Mouse (Mus musculus) hindbrain, embryonic 15.5 days (tissue): ENCODE results near the gene Olfr960. TPM values are rescaled to one million over a fixed set of nuclear protein-coding genes. Genes with fewer than 3 reads are reported as not detected.

ENCODE experiments used
- ATAC-seq: fragments of 200-750 bp; cut with Nextera tagmentation; 2 replicates; pipeline ENCODE4 v1.8.0; 2017; ENCODE audit warnings: low read depth, moderate number of reproducible peaks, moderate TSS enrichment; ENCODE audit not compliant: low FRiP score
- H3K27ac ChIP-seq: fragments of 300-500 bp; sonication (generic); replicated peaks from 2 replicates; pipeline ENCODE4 v1.5.1; 2015; ENCODE audit warnings: mild to moderate bottlenecking, inconsistent platforms
- H3K27me3 ChIP-seq: fragments of 300-500 bp; sonication (generic); 2 replicates; pipeline ENCODE4 v1.6.1; 2015; ENCODE audit warnings: control low read depth, inconsistent platforms
- H3K36me3 ChIP-seq: fragments of 300-500 bp; sonication (generic); 2 replicates; pipeline ENCODE4 v1.6.1; 2015; ENCODE audit warnings: control low read depth, inconsistent platforms
- H3K4me1 ChIP-seq: fragments of 300-500 bp; sonication (generic); replicated peaks from 2 replicates; pipeline ENCODE4 v1.6.1; 2015; ENCODE audit warnings: control low read depth, inconsistent platforms
- H3K4me2 ChIP-seq: fragments of 300-500 bp; sonication (generic); 2 replicates; pipeline ENCODE4 v1.6.1; 2015; ENCODE audit warnings: moderate library complexity, mild to moderate bottlenecking, inconsistent platforms
- H3K4me3 ChIP-seq: fragments of 300-500 bp; sonication (generic); 2 replicates; pipeline ENCODE4 v1.5.1; 2015; ENCODE audit warnings: mild to moderate bottlenecking, inconsistent platforms
- H3K9ac ChIP-seq: fragments of 300-500 bp; sonication (generic); 2 replicates; pipeline ENCODE4 v1.6.1; 2015; ENCODE audit warnings: inconsistent platforms
- H3K9me3 ChIP-seq: fragments of 300-500 bp; sonication (generic); 2 replicates; pipeline ENCODE4 v1.6.1; 2016; ENCODE audit warnings: control low read depth, inconsistent platforms
- WGBS: fragments of 180-500 bp; shearing (Covaris S2); methylation state at CpG from one replicate; pipeline ENCODE4 v1.1.7; 2015; 5-methylcytosine and 5-hydroxymethylcytosine counted together
- polyA plus RNA-seq: library from polyadenylated mRNA; unstranded; fragments of >200 nt; fragmentation: Nextera tagmentation; extraction: Ambion mirVana; gene quantifications from 2 replicates; pipeline ENCODE4 v1.2.1, GENCODE M21; 2015

Olfr960 gene
- polyA plus RNA-seq, 1 experiment from 2014 or later: not detected

DNA sequence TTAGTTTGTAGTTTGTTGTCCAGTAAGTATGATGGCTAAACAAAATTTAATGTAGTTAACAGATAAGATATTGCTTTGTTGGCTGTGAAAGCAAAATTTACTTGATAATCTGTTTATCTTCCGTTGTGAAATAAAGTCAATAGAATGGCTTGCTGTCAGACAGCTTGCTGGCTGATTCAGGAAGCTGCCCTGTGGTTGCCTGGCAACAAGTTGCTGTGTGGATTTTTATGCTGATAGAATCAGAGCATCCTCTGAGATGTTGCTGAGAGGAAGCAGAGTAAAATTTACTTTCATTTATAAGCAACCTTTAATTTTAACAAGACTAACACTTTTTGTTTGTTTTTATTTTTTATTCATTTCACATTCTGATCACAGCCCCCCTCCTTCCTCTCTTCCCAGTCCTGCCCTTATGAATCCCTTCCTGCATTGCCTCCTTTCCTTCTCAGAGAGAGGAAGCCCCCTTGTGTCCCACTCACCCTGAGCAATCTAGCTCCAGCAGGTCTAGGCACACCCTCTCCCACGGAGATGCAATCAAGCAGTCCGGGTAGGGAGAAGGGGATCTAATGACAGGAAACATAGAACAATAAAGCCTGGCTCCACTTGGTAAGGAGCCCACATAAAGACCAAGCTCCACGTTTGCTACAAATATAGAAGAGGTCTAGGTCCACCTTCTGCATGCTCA is 12.9 kb downstream of the Olfr960 start:
- ATAC-seq: peak; percentile 81; the same call in 1 of the 2 replicates
- Histone ChIP-seq H3K9me3 (no peaks in the 10 kb centered on the region), H3K9ac (no peak overlapping the region), H3K27me3 (no peaks in the 10 kb centered on the region), H3K36me3 (no peaks in the 10 kb centered on the region), H3K4me1 (0 out of 2 replicates have a peak, but pooled peaks cover 5% of the 10 kb centered on the region), H3K4me3 (no peak overlapping the region), H3K27ac (peak overlapping the region; percentile 73), H3K4me2 (no peak overlapping the region)
- 19% methylated on average over 4 of the region's 4 CpGs for WGBS

DNA sequence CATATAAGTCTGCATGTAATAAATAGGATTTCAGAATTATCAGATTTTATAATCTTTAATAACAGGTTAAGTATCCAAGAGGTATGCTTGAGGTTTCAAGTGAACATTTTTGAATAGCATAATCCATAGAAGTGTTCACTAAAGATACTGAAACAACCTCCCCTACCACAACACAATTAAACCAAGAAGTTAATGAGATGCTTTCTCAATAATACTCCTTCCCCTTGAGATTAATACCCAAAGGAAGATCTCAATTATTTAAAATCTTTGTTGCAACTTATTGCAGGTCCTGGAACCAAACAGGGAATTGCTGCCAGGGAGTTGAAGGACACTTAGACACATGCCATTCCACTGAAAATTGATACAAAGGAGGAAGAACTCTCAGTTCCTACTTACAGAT is 23.6 kb downstream of the Olfr960 start, which contains the start of gene Olfr961:
Gene Olfr961 (plus strand): TSS at position 301 of the 400 bp plus-strand sequence.
- H3K4me2 ChIP-seq: no peak within 1 kb of the TSS
- H3K9me3 ChIP-seq: no peaks in the 10 kb centered on the region
- no peak within 1 kb of the TSS for H3K27ac ChIP-seq
- no peaks in the 10 kb centered on the region for H3K27me3 ChIP-seq
- no peaks in the 10 kb centered on the region for H3K4me1 ChIP-seq
- H3K36me3 ChIP-seq: no peaks in the 10 kb centered on the region
- H3K4me3 ChIP-seq: no peak within 1 kb of the TSS
- ATAC-seq: no peak
- no peak within 1 kb of the TSS for H3K9ac ChIP-seq

DNA sequence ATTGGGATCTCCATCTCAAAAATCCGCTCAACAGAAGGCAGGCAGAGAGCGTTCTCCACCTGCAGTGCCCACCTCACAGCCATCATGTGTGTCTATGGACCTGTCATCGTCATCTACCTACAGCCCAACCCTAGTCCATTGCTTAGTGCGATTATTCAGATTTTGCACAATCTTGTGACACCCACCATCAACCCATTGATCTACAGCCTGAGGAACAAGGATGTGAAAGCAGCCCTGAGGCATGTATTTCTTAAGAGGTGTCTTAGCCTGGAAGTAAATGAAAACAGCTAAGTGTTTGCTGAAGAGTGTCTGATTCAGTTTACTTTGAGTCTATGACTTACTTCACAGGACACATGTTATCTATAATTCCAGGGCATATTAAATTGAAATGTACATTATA is 26.2 kb downstream of the Olfr960 start:
- Histone ChIP-seq H3K9ac (no peak overlapping the region), H3K27ac (no peak overlapping the region), H3K9me3 (no peaks in the 10 kb centered on the region), H3K4me1 (no peaks in the 10 kb centered on the region), H3K4me2 (no peak overlapping the region), H3K27me3 (no peaks in the 10 kb centered on the region), H3K4me3 (no peak overlapping the region), H3K36me3 (no peaks in the 10 kb centered on the region)
- no peak for ATAC-seq
- 94% methylated on average over 4 of the region's 4 CpGs for WGBS

DNA sequence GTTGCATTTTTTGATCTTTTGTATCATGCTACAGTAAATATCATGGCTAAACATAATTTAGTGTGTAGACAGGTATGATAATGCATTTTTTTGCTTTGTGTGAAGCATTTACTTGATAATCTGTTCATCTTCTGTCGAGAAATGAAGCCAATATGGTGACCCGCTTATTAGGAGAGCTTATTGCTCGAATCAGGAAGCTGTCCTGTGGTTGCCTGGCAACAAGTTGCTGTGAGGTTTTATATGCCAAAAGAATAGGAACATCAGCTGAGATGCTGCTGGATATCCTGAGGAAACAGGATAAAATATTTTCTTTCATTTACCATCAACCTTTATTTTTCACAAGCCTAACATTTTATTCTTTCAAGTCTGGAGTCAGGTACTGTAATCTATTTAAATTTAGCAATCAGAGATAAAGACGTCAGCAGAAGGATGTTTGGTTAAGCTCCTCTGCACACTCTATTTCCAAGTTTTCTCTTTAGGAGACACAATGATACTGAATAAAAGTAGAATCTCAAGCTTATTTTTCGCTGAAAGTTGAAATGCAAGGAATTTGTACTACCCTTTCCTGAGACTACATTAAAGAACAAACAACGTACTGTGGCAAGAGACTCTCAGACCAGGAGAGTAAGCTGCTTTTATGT is 33.7 kb downstream of the Olfr960 start:
- Histone ChIP-seq H3K4me1 (no peaks in the 10 kb centered on the region), H3K4me2 (no peak overlapping the region), H3K36me3 (no peaks in the 10 kb centered on the region), H3K9ac (no peak overlapping the region), H3K27me3 (no peaks in the 10 kb centered on the region), H3K9me3 (no peaks in the 10 kb centered on the region), H3K4me3 (no peak overlapping the region), H3K27ac (peak overlapping the region; percentile 38)
- ATAC-seq: peak; percentile 56; the same call in 1 of the 2 replicates
- WGBS: 59% methylated on average over 6 of the region's 6 CpGs

DNA sequence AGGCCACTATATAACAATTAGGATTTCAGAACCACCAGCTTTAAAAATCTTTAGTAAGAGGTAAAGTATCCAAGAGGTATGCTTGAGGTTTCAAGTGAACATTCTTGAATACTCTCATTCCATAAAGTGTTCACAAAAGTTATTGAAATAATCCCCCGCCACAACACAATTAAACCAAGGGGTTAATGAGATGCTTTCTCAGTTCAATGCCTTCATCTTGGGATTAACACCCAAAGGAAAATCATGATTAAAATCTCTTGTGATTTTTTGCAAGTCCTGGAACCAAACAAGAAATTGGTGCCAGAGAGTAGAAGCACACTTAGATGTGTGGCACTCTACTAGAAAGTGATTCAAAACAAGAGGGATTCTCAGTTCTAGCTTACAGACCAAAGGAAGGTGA is 45.7 kb downstream of the Olfr960 start, which contains the start of gene Olfr963:
Gene Olfr963 (plus strand): TSS at position 301 of the 400 bp plus-strand sequence.
- Histone ChIP-seq H3K4me3 (no peak within 1 kb of the TSS), H3K27ac (no peak within 1 kb of the TSS), H3K4me2 (no peak within 1 kb of the TSS), H3K27me3 (no peaks in the 10 kb centered on the region), H3K4me1 (no peaks in the 10 kb centered on the region), H3K36me3 (no peaks in the 10 kb centered on the region), H3K9me3 (no peaks in the 10 kb centered on the region), H3K9ac (no peak within 1 kb of the TSS)
- ATAC-seq: no peak
- 94% methylated on average over 1 of the region's 1 CpGs for WGBS

DNA sequence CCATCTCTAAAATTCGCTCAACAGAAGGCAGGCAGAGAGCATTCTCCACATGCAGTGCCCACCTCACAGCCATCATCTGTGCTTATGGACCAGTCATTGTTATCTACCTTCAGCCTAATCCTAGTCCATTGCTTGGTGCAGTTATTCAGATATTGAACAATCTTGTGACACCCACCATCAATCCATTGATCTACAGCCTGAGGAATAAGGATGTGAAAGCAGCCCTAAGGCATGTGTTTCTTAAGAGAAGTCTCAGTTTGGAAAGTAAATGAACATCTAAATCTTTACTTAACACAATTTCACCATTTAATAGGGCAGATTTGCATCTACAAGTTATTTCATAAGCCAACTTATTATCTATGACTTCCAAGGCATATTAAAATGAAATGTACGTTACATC is 48.5 kb downstream of the Olfr960 start:
- Histone ChIP-seq H3K9ac (no peak overlapping the region), H3K27me3 (no peaks in the 10 kb centered on the region), H3K4me1 (no peaks in the 10 kb centered on the region), H3K36me3 (no peaks in the 10 kb centered on the region), H3K9me3 (no peaks in the 10 kb centered on the region), H3K27ac (no peak overlapping the region), H3K4me2 (no peak overlapping the region), H3K4me3 (no peak overlapping the region)
- 86% methylated on average over 2 of the region's 2 CpGs for WGBS
- no peak for ATAC-seq

Other genes starting within 250 kb of the Olfr960 start
- not detected in 2 replicates for gene Olfr951, start 234.0 kb upstream of the Olfr960 start, polyA plus RNA-seq
- gene Olfr952, start 194.2 kb upstream of the Olfr960 start, polyA plus RNA-seq: not detected in 2 replicates
- not detected in 2 replicates for gene Olfr954, start 164.7 kb upstream of the Olfr960 start, polyA plus RNA-seq
- not detected in 2 replicates for gene Olfr955, start 149.4 kb upstream of the Olfr960 start, polyA plus RNA-seq
- not detected in 2 replicates for gene Olfr44, start 127.4 kb upstream of the Olfr960 start, polyA plus RNA-seq
- not detected in 2 replicates for gene Olfr957, start 105.6 kb upstream of the Olfr960 start, polyA plus RNA-seq
- not detected in 2 replicates for gene Olfr958, start 67.3 kb upstream of the Olfr960 start, polyA plus RNA-seq
- not detected in 2 replicates for gene Olfr959, start 45.8 kb upstream of the Olfr960 start, polyA plus RNA-seq
- gene AW551984, start 17.0 kb upstream of the Olfr960 start, polyA plus RNA-seq: 158 and 162 TPM in 2 replicates
- not detected in 2 replicates for gene Olfr148, start 10.7 kb upstream of the Olfr960 start, polyA plus RNA-seq
- not detected in 2 replicates for gene Olfr961, start 23.7 kb downstream of the Olfr960 start, polyA plus RNA-seq
- gene Olfr963, start 45.8 kb downstream of the Olfr960 start, polyA plus RNA-seq: not detected in 2 replicates
- gene Olfr149, start 85.7 kb downstream of the Olfr960 start, polyA plus RNA-seq: not detected in 2 replicates
- gene Olfr965, start 90.0 kb downstream of the Olfr960 start, polyA plus RNA-seq: not detected in 2 replicates
- gene Olfr150, start 109.6 kb downstream of the Olfr960 start, polyA plus RNA-seq: not detected in 2 replicates
- not detected in 2 replicates for gene Olfr967, start 124.9 kb downstream of the Olfr960 start, polyA plus RNA-seq
- gene Olfr968, start 161.9 kb downstream of the Olfr960 start, polyA plus RNA-seq: not detected in 2 replicates
- gene Olfr969, start 169.6 kb downstream of the Olfr960 start, polyA plus RNA-seq: not detected in 2 replicates
- gene Olfr970, start 187.5 kb downstream of the Olfr960 start, polyA plus RNA-seq: not detected in 2 replicates
- not detected in 2 replicates for gene Olfr971, start 215.5 kb downstream of the Olfr960 start, polyA plus RNA-seq
- not detected in 2 replicates for gene Olfr972, start 245.0 kb downstream of the Olfr960 start, polyA plus RNA-seq